Mouse (Mus musculus): Measurements from ENCODE around the gene Soga1. TPM values are rescaled to one million over a fixed set of nuclear protein-coding genes. Genes with fewer than 3 reads are reported as not detected.
A peak's percentile ranks its signal among the peaks of the same experiment; 100 is the strongest.

Gene Soga1
- 10 to 100 TPM; 11.9 to 14.1 TPM for total RNA-seq (2021)

GRCm38 (mm10) chr2:157078793-157079700, at the start of gene Soga1:
Gene Soga1 (minus strand): TSS chr2:157079254.
- peak; percentile 91 for DNase-seq (ENCODE audit: low spot score)
- intact Hi-C loops (cut with DNase I): loop anchor here (2.0 to 5.0 kb wide), 2 partner anchors 24 to 37 kb away; no protein-coding TSS in a partner anchor

- intact Hi-C loops (cut with DNase I): no loop called here
- no peak for DNase-seq (ENCODE audit: low spot score)
These were observed 49.0 kb upstream of the Soga1 start for GRCm38 (mm10) chr2:157128072-157128471.

- DNase-seq (ENCODE audit: low spot score): no peak
- intact Hi-C loops (cut with DNase I): no loop called here
These were observed 48.3 kb upstream of the Soga1 start for GRCm38 (mm10) chr2:157127370-157127769.

DNA sequence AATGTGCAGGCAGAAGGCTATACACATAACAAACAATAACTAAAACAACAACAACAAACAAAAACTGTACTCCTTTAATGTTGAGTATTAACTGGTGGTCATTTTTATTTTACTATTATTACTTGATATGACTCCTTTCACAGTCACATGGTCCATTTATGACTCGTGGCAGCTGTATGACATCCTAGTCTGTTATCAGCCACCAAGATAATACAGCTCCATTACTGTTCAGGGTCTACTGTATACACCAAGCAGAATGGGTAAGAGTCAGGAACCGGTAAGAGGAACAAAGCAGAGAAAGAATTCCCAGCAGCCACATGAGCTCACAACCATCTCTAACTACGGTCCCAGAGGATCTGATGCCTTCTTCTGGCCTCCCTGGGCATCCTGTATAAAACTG, 46.2 kb upstream of the Soga1 start:
- no peak for DNase-seq (ENCODE audit: low spot score)
- intact Hi-C loops (cut with DNase I): no loop called here

- no peak for DNase-seq (ENCODE audit: low spot score)
- intact Hi-C loops (cut with DNase I): no loop called here
These were observed 42.7 kb upstream of the Soga1 start for GRCm38 (mm10) chr2:157121766-157122165.

GRCm38 (mm10) chr2:157119075-157119474, 40.0 kb upstream of the Soga1 start:
- no peak for DNase-seq (ENCODE audit: low spot score)
- intact Hi-C loops (cut with DNase I): no loop called here

DNA sequence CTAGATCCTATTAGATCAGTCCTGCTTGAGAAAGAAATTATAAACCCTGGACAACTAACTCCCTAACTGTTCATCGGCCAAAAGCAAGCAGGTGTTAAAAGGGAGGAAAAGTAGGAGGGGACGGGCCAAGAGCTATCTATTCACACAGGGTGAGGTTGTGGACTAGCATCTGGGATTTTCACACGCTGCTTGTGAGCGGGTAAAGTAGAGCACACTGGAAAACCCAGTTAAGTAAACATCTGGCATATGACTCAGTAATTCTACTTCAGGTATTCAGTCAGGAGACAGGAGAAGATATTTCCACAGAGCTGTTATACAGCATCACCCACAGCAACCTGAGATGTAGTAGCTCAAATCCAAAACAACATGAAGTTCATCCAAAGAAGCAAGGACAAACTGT, 39.5 kb upstream of the Soga1 start:
- intact Hi-C loops (cut with DNase I): no loop called here

GRCm38 (mm10) chr2:157116964-157117363, 37.9 kb upstream of the Soga1 start:
- no peak for DNase-seq (ENCODE audit: low spot score)
- intact Hi-C loops (cut with DNase I): no loop called here

More for the DNA sequence above, 39.5 kb upstream of the Soga1 start:
- no peak for DNase-seq (ENCODE audit: low spot score)

DNA sequence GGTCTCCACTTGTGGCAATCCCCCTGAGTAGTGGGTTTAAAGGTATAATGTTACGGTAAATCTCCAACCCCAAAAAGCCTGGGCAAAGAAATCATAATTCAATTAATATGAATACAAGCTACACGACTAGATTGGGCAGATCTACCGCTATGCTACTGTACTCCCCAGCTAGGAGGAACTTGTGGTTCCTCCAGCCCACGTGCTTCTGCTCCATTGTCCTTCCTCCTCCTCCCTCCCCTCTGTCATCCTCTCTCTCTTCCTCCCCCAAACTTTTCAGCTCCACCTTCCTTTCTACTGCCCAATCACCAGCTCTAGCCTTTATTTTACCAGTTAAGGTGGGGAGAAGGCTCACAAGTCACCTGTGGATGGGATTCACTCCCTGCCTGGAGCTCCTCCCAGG, 29.2 kb upstream of the Soga1 start:
- intact Hi-C loops (cut with DNase I): no loop called here
- DNase-seq (ENCODE audit: low spot score): no peak

- intact Hi-C loops (cut with DNase I): no loop called here
- DNase-seq (ENCODE audit: low spot score): no peak
These were observed 25.4 kb upstream of the Soga1 start for GRCm38 (mm10) chr2:157104454-157104853.

- DNase-seq (ENCODE audit: low spot score): no peak
- intact Hi-C loops (cut with DNase I): no loop called here
These were observed 23.2 kb upstream of the Soga1 start for GRCm38 (mm10) chr2:157102256-157102655.

DNA sequence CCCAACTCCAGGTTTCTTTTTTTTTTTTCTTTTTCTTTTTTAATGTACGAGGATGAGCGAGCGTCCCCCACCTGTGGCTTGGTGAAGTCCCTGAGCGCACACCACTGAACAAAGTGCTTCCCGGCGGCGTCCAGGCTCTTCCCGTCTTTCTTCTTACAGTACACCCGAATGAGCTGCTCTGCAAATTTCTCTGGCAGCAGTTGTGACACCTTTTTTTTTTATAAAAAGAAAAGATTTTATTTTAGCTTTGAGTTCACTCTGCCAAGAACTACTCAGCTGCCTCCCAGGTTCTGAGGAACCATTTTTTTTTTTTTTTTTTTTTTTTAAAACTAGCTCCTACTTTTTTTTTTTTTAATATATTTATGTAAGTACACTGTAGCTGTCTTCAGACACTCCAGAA, 22.6 kb upstream of the Soga1 start:
- DNase-seq (ENCODE audit: low spot score): no peak
- intact Hi-C loops (cut with DNase I): no loop called here

GRCm38 (mm10) chr2:157100319-157100605, 21.2 kb upstream of the Soga1 start:
- DNase-seq (ENCODE audit: low spot score): no peak
- intact Hi-C loops (cut with DNase I): no loop called here

DNA sequence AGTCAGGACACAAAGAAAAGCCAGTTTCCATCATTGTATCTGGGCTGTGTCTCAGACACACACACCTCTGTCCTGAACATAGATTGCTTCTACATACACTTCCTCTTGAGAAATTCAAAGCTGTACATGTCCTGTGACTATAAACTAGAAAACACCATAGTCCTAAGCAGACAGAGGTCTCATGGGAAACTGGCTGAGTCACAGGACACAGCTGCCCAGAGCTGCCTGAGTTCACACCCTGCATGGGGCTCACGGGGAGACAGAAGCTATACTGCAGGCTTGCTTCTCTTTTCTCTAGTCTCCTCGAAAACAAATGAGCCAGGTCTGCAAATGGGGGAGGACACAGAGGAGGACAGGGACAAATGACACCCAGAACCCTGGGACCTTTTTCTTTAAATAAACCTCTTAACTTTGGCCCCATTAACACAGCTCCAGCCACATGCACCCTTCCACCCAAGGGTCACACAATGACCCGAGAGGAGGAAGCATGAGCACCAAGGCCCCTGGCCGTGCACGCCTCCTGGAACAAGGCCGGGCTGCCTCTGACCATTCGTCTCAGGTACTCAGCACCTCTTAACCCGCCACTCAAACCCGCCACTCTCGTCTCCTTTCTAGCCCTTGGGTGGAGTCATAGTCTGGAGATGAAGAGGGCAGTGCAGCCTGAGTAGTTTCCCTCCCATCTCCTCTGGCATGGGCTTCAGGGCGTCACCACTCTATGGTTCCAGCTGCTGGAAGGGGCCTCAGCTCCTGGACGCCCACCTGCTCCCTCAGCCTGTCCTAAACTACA, 20.7 kb upstream of the Soga1 start:
- no peak for DNase-seq (ENCODE audit: low spot score)
- intact Hi-C loops (cut with DNase I): loop anchor here (5.0 kb wide), 1 partner anchor 227 kb away; no protein-coding TSS in a partner anchor

GRCm38 (mm10) chr2:157095005-157095755, 16.1 kb upstream of the Soga1 start:
- no peak for DNase-seq (ENCODE audit: low spot score)
- intact Hi-C loops (cut with DNase I): loop anchor here (1.0 to 5.0 kb wide), 3 partner anchors 191 to 286 kb away; no protein-coding TSS in a partner anchor

- DNase-seq (ENCODE audit: low spot score): no peak
- intact Hi-C loops (cut with DNase I): no loop called here
These were observed 13.0 kb upstream of the Soga1 start for GRCm38 (mm10) chr2:157092024-157092423.

DNA sequence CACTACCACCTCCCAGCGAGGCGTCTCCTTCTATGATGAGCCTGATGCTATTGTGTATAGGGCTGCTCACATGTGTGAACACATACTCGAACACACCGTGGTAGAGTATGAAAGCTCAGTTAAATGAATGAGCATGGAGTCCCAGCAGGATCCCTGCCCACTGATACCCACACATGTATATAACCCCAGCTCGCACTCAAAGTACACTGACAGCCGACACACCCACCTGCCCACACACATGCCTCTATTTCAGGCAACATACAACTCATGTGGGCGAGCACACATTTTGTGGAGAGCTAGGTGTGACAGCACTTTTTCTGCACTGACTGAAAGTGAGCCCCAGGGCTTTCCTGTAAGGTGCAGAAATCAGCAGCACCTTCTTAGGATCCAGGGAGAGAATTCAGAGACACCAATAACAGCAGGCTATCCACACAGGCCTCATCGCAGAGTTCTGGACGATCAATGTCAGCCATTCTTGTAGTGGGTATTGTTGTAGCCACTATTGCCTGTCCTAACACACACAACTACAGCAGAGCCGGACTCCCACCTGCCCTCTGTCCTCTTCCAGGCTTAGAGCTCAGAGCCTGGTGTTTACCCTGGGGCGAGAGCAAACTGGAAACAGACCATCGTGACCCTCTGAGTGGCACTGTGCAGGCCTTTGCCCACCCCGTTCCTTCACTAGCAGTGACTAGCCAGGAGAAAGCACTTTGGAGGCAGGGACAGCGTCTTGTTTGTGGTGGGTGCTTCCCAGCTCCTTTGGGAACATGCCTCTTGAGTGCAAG, 8.7 kb upstream of the Soga1 start:
- intact Hi-C loops (cut with DNase I): no loop called here
- no peak for DNase-seq (ENCODE audit: low spot score)

DNA sequence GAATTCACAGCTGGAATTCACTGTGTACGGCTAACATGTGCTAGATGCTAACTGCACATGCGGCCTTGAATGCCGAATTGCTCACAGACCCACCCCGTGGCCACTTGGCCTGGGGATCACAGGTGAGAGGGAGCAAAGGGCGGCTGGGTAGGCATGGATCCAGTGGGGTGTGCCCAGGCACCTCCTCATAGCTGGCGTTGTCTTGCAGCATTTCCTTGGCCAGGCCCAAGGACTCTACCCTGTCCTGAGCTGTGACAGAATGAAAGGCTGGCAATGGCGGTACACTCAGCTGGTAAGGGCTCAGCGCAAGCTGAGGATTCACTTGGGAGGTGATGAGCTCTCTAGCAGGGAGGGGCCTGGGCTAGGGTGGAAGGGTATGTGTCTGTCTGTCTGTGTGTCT, 7.7 kb upstream of the Soga1 start, which contains the start of gene Tldc2:
TSS of gene Tldc2 (plus strand) at position 260 of the 400 bp plus-strand sequence.
- DNase-seq (ENCODE audit: low spot score): no peak
- intact Hi-C loops (cut with DNase I): no loop called here

DNA sequence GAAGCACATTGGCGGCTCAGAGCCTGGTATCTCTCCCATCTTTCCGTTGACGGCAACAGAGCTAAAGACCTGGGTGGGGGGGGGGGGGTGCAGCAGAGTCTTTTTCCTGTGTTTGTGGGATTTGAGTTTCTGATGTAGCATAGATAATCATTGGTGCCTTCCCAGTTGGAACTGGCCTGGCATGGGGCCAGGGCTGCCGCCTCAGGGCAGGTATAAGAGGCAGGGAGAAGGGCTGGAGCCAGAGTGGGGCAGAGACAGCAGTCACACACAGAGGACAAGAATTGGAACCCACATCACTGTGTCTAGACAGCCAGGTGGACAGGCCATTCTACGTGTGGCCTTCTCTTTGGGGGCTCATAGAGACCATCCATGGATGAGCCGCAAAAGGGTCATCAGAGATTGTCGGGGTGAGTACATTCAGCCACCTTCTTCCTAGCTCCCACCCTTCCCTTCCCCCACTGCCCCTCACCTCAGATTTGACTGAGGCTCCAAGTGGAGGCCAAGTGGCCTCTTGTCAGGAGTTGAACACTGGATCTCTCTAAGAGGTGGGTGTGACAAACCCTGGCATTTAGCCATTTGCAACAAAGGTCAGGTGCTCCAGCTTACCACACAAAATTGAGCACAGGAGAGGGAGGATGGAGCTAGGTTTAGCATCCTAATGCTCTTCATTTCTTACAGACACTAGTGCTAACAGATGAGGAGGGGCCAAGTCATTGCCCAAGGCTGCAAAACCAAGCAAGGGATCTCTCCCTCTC, 6.0 kb upstream of the Soga1 start:
- intact Hi-C loops (cut with DNase I): no loop called here
- DNase-seq (ENCODE audit: low spot score): no peak

Data from heart, postnatal 25 days (tissue).